Mouse (Mus musculus) adrenal gland, postnatal 10 days (tissue): ENCODE results near the gene Marc1. TPM values are rescaled to one million over a fixed set of nuclear protein-coding genes. Genes with fewer than 3 reads are reported as not detected.

ENCODE experiments used
- DNase-seq: peaks from one replicate; pipeline ENCODE4 v3.0.0; 2021; ENCODE audit warnings: mixed read lengths
- total RNA-seq, 2 experiments: library from RNA; stranded (reverse); gene quantifications; 2 replicates each; pipeline ENCODE4 v1.2.3; 2021

Gene Marc1
- total RNA-seq, 2 experiments from 2014 or later = 15.0 to 43.0 TPM

DNA sequence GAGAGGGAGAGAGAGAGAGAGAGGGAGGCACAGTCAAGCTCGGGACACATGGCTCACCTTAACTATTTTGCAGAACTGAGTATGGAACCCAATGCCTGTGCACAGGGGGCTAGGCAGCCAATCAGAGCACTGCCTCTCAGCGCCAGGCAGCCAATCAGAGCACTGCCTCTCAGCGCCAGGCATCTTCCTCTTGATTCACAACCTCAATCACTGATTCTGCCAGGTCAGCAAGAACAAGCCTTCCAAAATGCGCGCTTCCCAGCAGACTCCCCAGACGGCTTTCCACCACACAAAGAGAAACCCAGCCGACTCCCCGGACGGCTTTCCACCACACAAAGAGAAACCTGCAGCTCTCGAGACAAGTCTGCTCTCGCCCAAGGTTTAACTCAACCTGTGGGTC lies 11.6 kb upstream of the Marc1 start:
- peak; percentile 42 for DNase-seq

DNA sequence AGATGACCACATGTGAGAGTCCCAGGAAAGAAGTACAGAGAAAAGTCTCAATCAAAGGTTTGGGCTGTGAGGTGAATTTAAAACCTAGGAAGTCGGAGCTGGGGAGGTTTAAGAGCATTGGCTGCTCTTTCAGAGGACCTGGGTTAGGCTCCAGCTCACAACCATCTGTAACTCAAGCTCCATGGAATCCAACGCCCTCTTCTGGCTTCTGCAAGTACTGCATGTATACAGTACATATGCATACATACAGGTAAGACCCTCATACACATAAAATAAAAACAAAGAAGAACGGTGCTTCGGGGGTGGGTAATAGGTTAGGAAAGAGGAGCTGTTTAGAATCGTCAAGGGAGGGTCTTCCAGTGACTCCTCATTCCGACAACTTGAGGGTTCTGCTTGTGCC lies 6.7 kb upstream of the Marc1 start:
- no peak for DNase-seq

DNA sequence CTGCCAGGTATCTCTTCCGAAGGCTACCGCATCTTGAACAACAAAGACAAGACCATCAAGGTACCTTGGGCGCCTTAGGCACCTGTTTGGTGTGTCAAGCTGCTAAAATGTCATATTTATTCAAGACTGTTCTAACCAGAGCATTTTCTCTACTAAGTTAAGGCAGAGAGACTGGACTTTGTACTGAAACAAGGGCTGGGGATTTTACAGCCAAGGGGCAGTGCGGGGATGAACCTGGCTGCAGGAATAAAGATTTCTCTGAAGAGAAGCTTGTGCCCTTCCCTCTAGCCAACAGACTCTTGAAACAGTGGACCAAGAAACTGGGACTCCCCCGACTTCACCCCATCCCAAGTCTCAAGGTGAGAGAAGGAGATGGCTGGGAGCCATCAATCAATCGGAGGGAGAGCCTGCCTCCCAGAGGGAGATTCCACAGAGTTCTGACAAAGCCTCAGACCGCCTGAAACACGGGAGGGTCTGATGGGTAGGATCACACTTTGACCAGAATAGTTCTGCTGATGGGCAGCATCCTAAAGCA lies 670 bp upstream of the Marc1 start:
- no peak for DNase-seq

DNA sequence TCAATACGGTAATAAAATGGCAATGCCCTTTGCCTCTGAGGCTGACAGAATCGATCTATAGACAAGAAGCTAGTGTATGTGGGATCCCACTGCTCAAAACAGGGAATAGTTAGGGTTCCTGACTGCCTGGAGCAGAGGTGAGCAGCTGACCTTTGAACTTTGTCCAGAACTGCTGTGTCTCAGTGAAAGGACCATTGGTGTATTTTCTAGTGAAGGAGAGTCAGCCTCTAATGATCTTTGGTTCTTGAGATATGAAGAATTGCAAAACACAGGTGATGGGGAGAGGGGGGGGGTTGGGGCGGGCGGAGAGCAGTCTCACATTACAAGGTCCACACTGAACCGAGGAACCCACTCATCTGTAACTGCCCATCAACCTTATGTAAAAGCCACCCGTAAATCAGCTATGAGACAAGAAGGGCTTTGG lies 1.5 kb downstream of the Marc1 start:
- DNase-seq = no peak

GRCm38 (mm10) chr1:184808418-184809012 lies 2.6 kb downstream of the Marc1 start:
- DNase-seq = no peak

GRCm38 (mm10) chr1:184807627-184808417 lies 3.3 kb downstream of the Marc1 start:
- no peak for DNase-seq

GRCm38 (mm10) chr1:184807123-184807522 lies 4.0 kb downstream of the Marc1 start:
- DNase-seq = no peak

- no peak for DNase-seq
Measured at GRCm38 (mm10) chr1:184805749-184806148, 5.4 kb downstream of the Marc1 start.

DNA sequence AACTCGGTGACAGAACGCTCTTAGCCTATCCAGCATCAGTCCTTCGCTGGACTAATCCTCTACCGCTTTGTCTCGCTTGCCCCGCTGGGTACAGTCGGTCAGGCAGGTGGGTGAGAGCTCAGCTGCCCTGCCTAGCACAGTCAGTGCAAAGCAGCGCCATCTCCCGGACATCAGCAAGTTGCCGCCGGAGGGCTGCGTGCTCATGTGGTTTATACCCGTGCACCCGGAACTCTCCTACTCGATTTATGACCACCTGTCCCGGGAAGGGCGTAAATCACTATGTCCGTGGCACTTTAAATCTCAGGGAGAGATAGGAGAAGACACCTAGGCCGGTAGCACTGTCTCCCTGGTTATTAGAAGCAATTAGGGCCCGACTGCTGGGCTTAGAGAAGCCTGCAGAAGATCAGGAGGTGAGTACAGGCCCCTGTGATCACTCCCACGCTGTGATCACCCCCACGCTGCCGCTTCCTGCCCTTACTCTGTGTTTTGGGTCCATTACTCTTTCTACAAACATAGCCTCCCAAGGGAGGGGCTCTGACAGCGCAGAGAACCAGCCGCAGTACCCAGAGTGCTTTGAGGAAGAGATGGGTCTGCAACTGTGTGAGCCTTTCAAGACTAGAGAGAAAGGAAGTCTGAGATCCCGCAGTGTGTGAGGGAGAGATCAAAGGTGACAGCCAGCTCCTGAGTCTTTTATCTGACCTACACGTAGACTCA lies 17.8 kb downstream of the Marc1 start:
- peak; percentile 71 for DNase-seq

GRCm38 (mm10) chr1:184791109-184791508 lies 20.0 kb downstream of the Marc1 start:
- DNase-seq = peak; percentile 55

- DNase-seq = no peak
Measured at GRCm38 (mm10) chr1:184786376-184787151, 24.5 kb downstream of the Marc1 start.

DNA sequence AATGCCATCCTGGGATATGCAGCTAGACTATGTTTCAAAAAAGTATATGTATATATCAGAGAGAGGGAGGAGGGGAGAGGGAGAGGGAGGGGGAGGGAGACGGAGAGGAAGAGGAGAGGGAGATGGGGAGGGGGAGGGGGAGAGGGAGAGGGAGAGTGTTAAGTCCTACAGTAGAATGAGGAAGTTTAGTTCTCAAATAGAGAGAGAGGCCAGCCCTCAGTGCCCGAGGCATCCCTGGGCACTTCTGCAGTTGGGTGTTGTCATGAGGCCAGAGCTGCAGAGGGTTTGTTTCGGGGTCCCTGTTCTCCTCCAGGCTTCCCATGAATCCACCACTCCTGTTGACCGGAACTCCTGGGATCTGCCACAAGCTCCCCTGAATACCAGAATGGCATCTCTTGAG lies 27.5 kb downstream of the Marc1 start:
- DNase-seq = no peak

DNA sequence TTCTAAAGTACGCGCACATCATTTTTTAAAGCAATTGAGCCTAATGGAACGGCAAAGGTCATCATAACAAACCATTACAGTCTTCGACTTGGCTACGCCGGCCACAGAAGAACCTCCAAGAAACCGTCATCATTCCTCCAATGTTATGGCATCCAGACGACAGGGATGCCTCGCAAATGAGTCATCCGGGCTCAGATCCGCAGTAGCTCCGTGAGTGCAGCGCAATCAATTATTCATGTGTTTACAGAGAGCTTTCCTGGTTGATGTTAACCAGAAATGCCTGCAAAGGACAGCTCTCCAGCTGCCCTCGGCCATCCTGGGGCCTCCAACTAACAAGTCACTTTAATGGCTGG lies 29.0 kb downstream of the Marc1 start:
- no peak for DNase-seq

GRCm38 (mm10) chr1:184781286-184782160 lies 29.6 kb downstream of the Marc1 start:
- DNase-seq = no peak

GRCm38 (mm10) chr1:184778157-184778556 lies 33.0 kb downstream of the Marc1 start:
- no peak for DNase-seq

GRCm38 (mm10) chr1:184777061-184777795 lies 33.9 kb downstream of the Marc1 start:
- DNase-seq = no peak

GRCm38 (mm10) chr1:184775289-184775688 lies 35.8 kb downstream of the Marc1 start:
- no peak for DNase-seq

DNA sequence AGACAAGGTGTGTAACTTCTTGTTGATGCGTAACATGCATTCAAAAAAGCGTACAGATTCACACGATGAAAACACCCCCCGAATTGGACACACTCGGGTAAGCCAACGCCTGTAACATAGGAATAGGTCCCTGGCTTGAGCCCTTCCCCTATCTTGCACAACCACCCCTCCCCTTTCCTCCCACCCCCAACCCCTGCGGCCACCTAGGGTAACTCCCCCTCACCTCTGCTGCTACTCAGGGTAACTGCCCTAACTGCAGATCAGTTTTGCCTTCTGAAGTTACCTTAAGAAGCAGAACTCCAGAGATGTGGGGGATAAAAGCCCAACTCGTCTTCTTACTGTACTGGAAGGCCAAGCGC lies 39.2 kb downstream of the Marc1 start:
- no peak for DNase-seq

- DNase-seq = peak; percentile 91
Measured at GRCm38 (mm10) chr1:184771202-184771890, 39.8 kb downstream of the Marc1 start.

- DNase-seq = peak; percentile 62
Measured at GRCm38 (mm10) chr1:184763866-184764265, 47.2 kb downstream of the Marc1 start.
